8 mouse cellular contexts compared by ENCODE assay signal in the genomic region with DNA sequence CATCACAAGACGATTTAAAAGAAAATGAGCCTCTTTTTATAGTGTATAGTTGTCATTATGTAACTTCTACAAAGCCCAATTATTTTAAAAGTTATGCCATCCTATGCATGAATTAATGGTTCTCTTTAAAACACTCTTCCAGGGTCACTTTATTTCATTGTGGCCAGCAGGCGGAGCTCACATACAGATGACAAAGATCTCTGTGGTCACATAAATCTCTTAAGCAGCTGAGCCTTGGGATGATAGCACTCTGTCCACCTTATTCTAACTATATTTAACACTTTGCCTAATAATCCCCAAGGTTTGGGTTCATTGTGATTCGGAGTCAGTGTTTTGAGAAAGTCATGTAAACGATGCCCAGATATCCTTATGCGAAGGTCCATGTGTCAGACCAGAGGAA. TPM values are rescaled to one million over a fixed set of nuclear protein-coding genes. Genes with fewer than 3 reads are reported as not detected.
DNase-seq lines count a peak whose midpoint lies in the region; ATAC-seq lines count a peak whose summit lies in the region.

No protein-coding gene starts in this region.

- H3K27ac ChIP-seq in hindbrain, embryonic 11.5 days (ENCODE audit: low read depth, low read length): no peak overlapping the region
- H3K27ac ChIP-seq in hindbrain, embryonic 13.5 days: no peak overlapping the region

- H3K4me2 ChIP-seq in hindbrain, embryonic 11.5 days (replicated peaks; ENCODE audit: low read depth, low read length): no peak overlapping the region
- H3K4me2 ChIP-seq in hindbrain, embryonic 13.5 days: no peak overlapping the region

- 54% methylated on average over 5 of the region's 5 CpGs for WGBS in hindbrain, embryonic 11.5 days
- 55% methylated on average over 5 of the region's 5 CpGs for WGBS in hindbrain, embryonic 13.5 days

- no peaks in the 10 kb centered on the region for H3K27me3 ChIP-seq in hindbrain, embryonic 11.5 days (ENCODE audit: control insufficient read depth, insufficient read depth, low read length)
- no peaks in the 10 kb centered on the region for H3K27me3 ChIP-seq in hindbrain, embryonic 13.5 days

- peak; percentile 56 for DNase-seq in hindbrain, embryonic 11.5 days (ENCODE audit: low spot score)
- DNase-seq in MN1 (ENCODE audit: low spot score): peak; percentile 21
- DNase-seq in cerebellum, adult 9-11 months: peak; percentile 13
- peak; percentile 47 to 75 for DNase-seq in kidney, postnatal 25 days
- DNase-seq in lung, postnatal 25 days (ENCODE audit: low spot score): peak; percentile 13
- no peak for DNase-seq in gastrocnemius, adult 8-10 months (ENCODE audit: low spot score in 2 of 2)

- H3K9me3 ChIP-seq in hindbrain, embryonic 11.5 days (ENCODE audit: control insufficient read depth, low read length): no peaks in the 10 kb centered on the region
- no peaks in the 10 kb centered on the region for H3K9me3 ChIP-seq in hindbrain, embryonic 13.5 days

- no peak overlapping the region for H3K9ac ChIP-seq in hindbrain, embryonic 11.5 days (ENCODE audit: low read depth, low read length)
- H3K9ac ChIP-seq in hindbrain, embryonic 13.5 days: no peak overlapping the region

- no peaks in the 10 kb centered on the region for H3K36me3 ChIP-seq in hindbrain, embryonic 11.5 days (ENCODE audit: control insufficient read depth, insufficient read depth, low read length)
- no peaks in the 10 kb centered on the region for H3K36me3 ChIP-seq in hindbrain, embryonic 13.5 days

- H3K4me3 ChIP-seq in hindbrain, embryonic 11.5 days (ENCODE audit: low read depth, low read length): no peak overlapping the region
- no peak overlapping the region for H3K4me3 ChIP-seq in hindbrain, embryonic 13.5 days

- ATAC-seq in hindbrain, embryonic 11.5 days (ENCODE audit: low FRiP score): no peak
- ATAC-seq in hindbrain, embryonic 13.5 days (ENCODE audit: low FRiP score): no peak
- no peak for ATAC-seq in megakaryocyte, adult 5-6 weeks (ENCODE audit: poor library complexity, severe bottlenecking)

- H3K4me1 ChIP-seq in hindbrain, embryonic 11.5 days (replicated peaks; ENCODE audit: control insufficient read depth, insufficient read depth, low read length): no peaks in the 10 kb centered on the region
- no peaks in the 10 kb centered on the region for H3K4me1 ChIP-seq in hindbrain, embryonic 13.5 days (replicated peaks)

RNA-seq across cellular contexts. Expression of gene Phactr1, which starts 56.9 kb away (rescaled TPM):
- polyA plus RNA-seq in hindbrain, embryonic 11.5 days (2014; fragmentation: Nextera tagmentation; extraction: Ambion mirVana): 18.7 and 19.1 TPM in 2 replicates
- polyA plus RNA-seq in hindbrain, embryonic 13.5 days (2015; fragmentation: Nextera tagmentation; extraction: Ambion mirVana): 46.7 and 46.9 TPM in 2 replicates
- 1 to 10 TPM in 3 of 4 experiments, under 1 TPM in 1; 0.51 to 3.1 (median 1.7) TPM for total RNA-seq in gastrocnemius, adult 8-10 months (2022)
- total RNA-seq in megakaryocyte, adult 5-6 weeks (2015): 0.07 TPM in 1 of 2 replicates, not detected in the other
- total RNA-seq in megakaryocyte, adult 5-6 weeks (2017): 0.04 and 1.4 TPM in 2 replicates

Comparison
In these comparisons a context has a peak if more than half of its experiments do, and no peak if none do; other contexts are left out.
1. DNase-seq: peak in hindbrain, embryonic 11.5 days (single experiment), MN1 (single experiment), cerebellum, adult 9-11 months (single experiment), kidney, postnatal 25 days (2 of 2) and lung, postnatal 25 days (single experiment); none in gastrocnemius, adult 8-10 months (0 of 2).